Mouse (Mus musculus): ENCODE data around the gene Olfr781.

- no peak for TF ChIP-seq CTCF (IDR thresholded peaks at IDR 0.05; ENCODE audit: extremely low read depth, insufficient read depth, low read length)
- no peak for TF ChIP-seq POLR2A (IDR thresholded peaks at IDR 0.05; ENCODE audit: extremely low read depth, insufficient read depth, low read length)
These were observed 19.9 kb downstream of the Olfr781 start, which contains the start of gene Olfr782 for GRCm38 (mm10) chr10:129348550-129348949.

Measured in cortical plate, adult 2 months (tissue).